Mouse (Mus musculus) midbrain, embryonic 10.5 days (tissue): Measurements from ENCODE around the gene Pcolce. TPM values are rescaled to one million over a fixed set of nuclear protein-coding genes. Genes with fewer than 3 reads are reported as not detected.

ENCODE experiments used
- DNase-seq: peaks from one replicate; pipeline ENCODE4 v3.0.0-alpha.2; 2017; ENCODE audit warnings: low spot score
- H3K27ac ChIP-seq: fragments of 300-500 bp; sonication (generic); replicated peaks from 2 replicates; pipeline ENCODE4 v1.5.1; 2016; ENCODE audit warnings: mild to moderate bottlenecking
- H3K27me3 ChIP-seq: fragments of 300-500 bp; sonication (generic); 2 replicates; pipeline ENCODE4 v1.6.1; 2016; ENCODE audit warnings: low read depth, mild to moderate bottlenecking; ENCODE audit not compliant: poor library complexity, severe bottlenecking
- H3K36me3 ChIP-seq: fragments of 300-500 bp; sonication (generic); 2 replicates; pipeline ENCODE4 v1.6.1; 2016; ENCODE audit warnings: mild to moderate bottlenecking, moderate library complexity
- H3K4me1 ChIP-seq: fragments of 300-500 bp; sonication (generic); 2 replicates; pipeline ENCODE4 v1.6.1; 2016
- H3K4me3 ChIP-seq: fragments of 300-500 bp; sonication (generic); 2 replicates; pipeline ENCODE4 v1.5.1; 2016; ENCODE audit warnings: mild to moderate bottlenecking, moderate library complexity
- H3K9me3 ChIP-seq: fragments of 300-500 bp; sonication (generic); replicated peaks from 2 replicates; pipeline ENCODE4 v1.6.1; 2016; ENCODE audit warnings: mild to moderate bottlenecking
- WGBS: fragments of 180-500 bp; shearing (Covaris S2); methylation state at CpG from one replicate; pipeline ENCODE4 v1.1.7; 2016; 5-methylcytosine and 5-hydroxymethylcytosine counted together
- polyA plus RNA-seq: library from polyadenylated mRNA; unstranded; fragments of >200 nt; fragmentation: Nextera tagmentation; extraction: Ambion mirVana; gene quantifications from 2 replicates; pipeline ENCODE4 v1.2.1, GENCODE M21; 2016

Gene Pcolce
- polyA plus RNA-seq, 1 experiment from 2014 or later, result 61.4 TPM

DNA sequence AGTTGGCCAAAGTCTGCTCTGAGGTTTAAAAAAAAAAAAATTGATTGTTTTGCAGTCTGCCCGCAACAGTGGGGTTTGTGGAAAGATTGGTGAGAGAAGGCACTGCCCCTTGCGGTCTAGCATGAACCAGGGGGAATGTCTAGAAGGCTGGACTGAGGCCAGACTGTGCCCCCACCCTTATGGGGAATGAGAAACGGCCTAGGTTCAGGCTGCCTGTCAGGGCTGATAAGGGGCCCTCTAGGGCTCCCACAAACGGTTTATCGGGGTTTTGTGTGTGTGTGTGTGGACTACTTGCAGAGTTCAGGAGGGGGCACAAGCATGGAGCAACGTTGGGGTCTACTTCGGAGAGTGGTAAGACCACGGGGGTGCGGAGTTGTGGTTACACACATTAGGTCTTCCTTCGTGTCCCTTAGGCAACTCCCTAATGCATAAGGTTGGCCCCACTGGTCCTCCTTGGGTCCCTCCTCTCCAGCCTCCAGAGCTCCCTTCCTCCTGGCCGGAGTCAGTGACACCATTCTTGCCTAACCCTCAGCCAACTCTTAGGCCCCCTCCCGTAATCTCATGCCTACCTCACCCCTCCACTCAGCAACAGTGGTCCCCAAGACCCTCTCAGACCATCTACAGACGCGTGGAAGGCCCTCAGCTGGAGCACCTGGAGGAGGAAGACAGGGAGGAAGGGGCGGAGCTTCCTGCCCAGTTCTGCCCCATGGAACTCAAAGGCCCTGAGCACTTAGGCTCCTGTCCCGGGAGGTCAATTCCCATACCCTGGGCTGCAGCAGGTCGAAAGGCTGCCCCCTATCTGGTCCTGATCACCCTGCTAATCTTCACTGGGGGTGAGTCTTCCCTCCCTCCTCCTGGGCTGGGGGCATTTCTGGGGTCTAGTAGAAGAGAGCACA is 42.6 kb downstream of the Pcolce start:
- peak overlapping the region; percentile 11; the same call in 1 of the 2 replicates for H3K4me3 ChIP-seq

DNA sequence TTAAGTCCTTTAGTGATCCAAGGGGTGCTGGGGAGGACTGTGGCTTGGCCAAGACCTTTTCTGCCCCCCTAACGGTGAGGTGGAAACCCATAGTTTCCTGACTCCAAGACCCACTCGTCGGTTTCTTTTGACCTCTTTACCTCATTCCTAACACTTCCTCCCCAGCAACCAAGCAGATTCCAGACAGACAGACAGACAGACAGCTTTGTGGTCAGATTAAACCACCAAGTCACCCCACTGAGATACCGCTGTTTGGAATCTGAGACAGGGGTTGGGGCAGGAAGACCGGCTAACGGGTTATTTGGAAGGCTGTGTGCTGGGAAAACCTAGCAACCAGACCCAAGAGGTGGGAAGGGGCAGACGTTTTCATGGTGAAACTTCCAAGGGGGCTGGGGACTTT is 43.4 kb downstream of the Pcolce start:
- H3K9me3 ChIP-seq, result no peaks in the 10 kb centered on the region
- 55% methylated on average over 7 of the region's 7 CpGs for WGBS
- H3K27me3 ChIP-seq, result peaks cover 21% of the 10 kb centered on the region
- DNase-seq, result no peak
- peaks cover 32% of the 10 kb centered on the region for H3K4me1 ChIP-seq
- H3K36me3 ChIP-seq, result no peaks in the 10 kb centered on the region
- H3K27ac ChIP-seq, result no peak overlapping the region
- H3K4me3 ChIP-seq, result no peak overlapping the region

More for the DNA sequence above, 42.6 kb downstream of the Pcolce start:
- H3K27me3 ChIP-seq, result peaks cover 22% of the 10 kb centered on the region
- peaks cover 24% of the 10 kb centered on the region for H3K4me1 ChIP-seq
- no peak for DNase-seq
- 85% methylated on average over 17 of the region's 17 CpGs for WGBS
- no peaks in the 10 kb centered on the region for H3K9me3 ChIP-seq
- H3K27ac ChIP-seq, result no peak overlapping the region
- no peaks in the 10 kb centered on the region for H3K36me3 ChIP-seq

DNA sequence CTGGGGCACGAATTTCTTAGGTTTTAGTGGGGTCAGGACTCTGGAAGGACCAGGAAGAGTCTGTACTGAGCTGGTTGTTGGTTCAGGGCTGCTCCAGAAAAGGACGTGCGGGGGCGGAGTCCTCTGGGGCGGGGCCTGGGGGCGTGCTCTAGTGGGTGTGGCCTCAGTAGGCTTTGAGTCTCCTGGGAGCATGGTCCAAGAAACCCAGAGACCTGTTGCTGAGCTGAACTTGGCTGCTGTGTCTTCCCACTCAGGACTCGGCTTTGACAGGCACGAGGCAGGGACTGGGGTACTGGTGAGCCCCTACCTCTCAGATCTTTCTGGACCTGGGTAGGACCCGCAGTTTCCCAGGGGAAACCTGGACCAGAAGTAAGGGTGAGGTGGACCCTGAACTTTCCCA is 43.9 kb downstream of the Pcolce start, which contains the start of gene Tfr2:
TSS of gene Tfr2 (plus strand) at position 176 of the 400 bp plus-strand sequence.
- H3K27ac ChIP-seq, result no peak within 1 kb of the TSS; the same call in 1 of the 2 replicates
- no peak for DNase-seq
- no peaks in the 10 kb centered on the region for H3K9me3 ChIP-seq
- H3K4me1 ChIP-seq, result peaks cover 32% of the 10 kb centered on the region
- no peaks in the 10 kb centered on the region for H3K36me3 ChIP-seq
- H3K27me3 ChIP-seq, result peaks cover 15% of the 10 kb centered on the region
- WGBS, result 44% methylated on average over 9 of the region's 9 CpGs
- H3K4me3 ChIP-seq, result no peak within 1 kb of the TSS

DNA sequence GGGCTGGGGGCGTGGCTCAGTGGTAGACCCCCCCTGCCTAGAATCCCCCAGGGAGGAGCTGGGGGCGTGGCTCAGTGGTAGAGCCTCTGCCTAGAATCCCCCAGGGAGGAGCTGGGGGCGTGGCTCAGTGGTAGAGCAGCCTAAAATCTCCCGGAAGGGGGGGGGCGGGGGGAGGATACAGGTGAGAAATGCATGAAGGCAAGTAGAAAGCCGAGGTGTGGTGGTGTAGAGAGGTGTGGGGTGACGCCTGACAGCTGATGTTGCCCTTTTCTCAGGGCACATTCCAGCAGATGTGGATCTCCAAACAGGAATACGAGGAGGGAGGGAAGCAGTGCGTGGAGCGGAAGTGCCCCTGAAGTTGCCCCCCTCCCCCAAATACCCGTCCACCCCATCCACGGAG is 44.6 kb downstream of the Pcolce start:
- Histone ChIP-seq H3K4me1 (peaks cover 26% of the 10 kb centered on the region), H3K27ac (no peak overlapping the region), H3K4me3 (no peak overlapping the region), H3K36me3 (no peaks in the 10 kb centered on the region), H3K9me3 (no peaks in the 10 kb centered on the region), H3K27me3 (peaks cover 9% of the 10 kb centered on the region)
- 76% methylated on average over 12 of the region's 12 CpGs for WGBS
- no peak for DNase-seq

DNA sequence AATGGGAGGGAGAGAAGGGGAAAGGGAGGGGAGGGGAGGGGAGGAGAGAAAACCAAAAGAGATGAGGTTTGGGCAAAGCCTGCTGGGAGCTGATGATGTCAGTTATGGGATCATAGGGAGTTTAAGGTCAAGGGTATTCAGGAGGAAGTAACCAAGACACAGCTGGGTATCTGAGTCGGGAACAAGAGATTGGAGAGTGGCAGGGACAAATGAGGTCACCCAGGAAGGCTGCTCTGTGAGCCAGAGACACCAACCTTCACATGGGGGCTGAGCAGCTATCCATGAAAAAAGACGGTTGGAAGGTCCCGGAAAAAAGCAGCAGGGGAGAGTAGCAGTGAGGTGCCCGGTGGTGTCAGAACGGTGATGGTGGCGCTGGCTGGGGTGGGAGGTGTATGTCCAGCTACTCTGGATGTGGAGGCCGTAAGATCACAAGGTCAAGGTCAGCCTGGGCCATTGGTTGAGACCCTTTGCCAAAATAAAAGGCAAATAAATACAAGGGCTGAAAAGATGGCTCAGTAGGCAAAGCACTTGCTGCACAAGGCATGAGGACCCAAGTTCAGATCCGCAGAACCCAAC is 45.3 kb downstream of the Pcolce start:
- Histone ChIP-seq H3K27me3 (0 out of 2 replicates have a peak, but pooled peaks cover 3% of the 10 kb centered on the region), H3K36me3 (no peaks in the 10 kb centered on the region), H3K4me3 (no peak overlapping the region), H3K9me3 (no peaks in the 10 kb centered on the region), H3K4me1 (peaks cover 24% of the 10 kb centered on the region), H3K27ac (no peak overlapping the region)
- no peak for DNase-seq
- 85% methylated on average over 8 of the region's 8 CpGs for WGBS

DNA sequence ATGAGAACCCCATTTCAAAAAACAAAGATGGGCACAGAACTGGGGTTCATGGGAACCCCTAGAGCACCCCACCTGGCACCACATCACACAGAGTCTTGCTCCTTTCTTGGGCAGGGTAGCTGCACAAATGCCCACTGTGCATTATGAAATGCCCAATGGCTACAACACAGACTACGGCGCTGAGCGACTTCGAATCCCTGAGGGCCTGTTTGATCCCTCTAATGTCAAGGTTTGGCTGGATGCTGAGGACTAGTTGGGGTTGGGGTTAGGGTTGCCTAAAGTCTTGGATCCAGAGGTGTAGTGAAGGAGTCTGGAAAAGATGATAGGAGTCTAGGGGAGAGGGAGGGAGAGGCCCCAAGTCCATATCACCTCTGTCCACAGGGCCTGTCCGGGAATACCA is 47.2 kb downstream of the Pcolce start:
- H3K27me3 ChIP-seq, result 0 out of 2 replicates have a peak, but pooled peaks cover 3% of the 10 kb centered on the region
- WGBS, result 96% methylated on average over 5 of the region's 5 CpGs
- H3K36me3 ChIP-seq, result no peaks in the 10 kb centered on the region
- peaks cover 24% of the 10 kb centered on the region for H3K4me1 ChIP-seq
- no peak overlapping the region for H3K27ac ChIP-seq
- H3K4me3 ChIP-seq, result no peak overlapping the region
- DNase-seq, result no peak
- no peaks in the 10 kb centered on the region for H3K9me3 ChIP-seq

DNA sequence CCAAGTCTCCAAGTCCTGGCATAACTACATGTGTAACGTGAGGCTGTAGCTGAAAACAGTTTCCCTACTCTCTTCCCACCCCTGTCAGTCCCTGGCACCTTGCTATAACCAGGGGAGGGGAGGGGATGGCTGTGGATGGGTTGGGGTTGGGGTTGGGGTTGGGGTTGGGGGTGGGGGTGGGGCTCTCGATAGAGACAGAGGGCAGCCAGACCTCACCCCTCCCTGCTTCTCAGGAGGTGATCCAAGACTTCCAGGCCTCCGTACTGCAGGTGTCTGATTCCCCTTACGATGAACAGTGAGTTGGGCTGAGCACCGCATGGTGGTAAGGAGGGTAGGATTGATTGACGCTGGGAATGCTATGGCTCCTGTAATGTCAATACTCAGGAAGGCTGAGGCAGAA is 47.8 kb downstream of the Pcolce start:
- Histone ChIP-seq H3K36me3 (no peaks in the 10 kb centered on the region), H3K4me1 (peaks cover 24% of the 10 kb centered on the region), H3K27me3 (0 out of 2 replicates have a peak, but pooled peaks cover 3% of the 10 kb centered on the region), H3K4me3 (no peak overlapping the region), H3K9me3 (no peaks in the 10 kb centered on the region), H3K27ac (no peak overlapping the region)
- DNase-seq, result no peak
- WGBS, result 73% methylated on average over 6 of the region's 6 CpGs

DNA sequence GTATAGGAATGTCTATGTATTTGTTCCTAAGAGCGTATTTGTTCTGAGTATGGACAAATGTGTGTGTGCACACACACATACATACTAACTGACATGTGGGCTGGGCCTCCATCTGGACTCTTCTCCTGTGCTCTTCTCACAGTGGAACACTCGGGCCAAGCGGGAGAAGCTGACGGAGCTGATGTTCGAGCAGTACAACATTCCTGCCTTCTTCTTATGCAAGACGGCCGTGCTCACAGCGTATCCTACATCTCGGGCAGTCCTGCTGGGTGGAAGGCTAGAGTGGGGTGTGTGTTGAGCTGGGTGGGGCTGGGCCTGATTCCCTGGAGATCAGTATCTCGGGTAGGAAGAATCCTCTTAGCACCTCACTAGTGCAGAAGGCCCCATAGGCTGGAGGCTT is 50.6 kb downstream of the Pcolce start:
- no peak for DNase-seq
- no peaks in the 10 kb centered on the region for H3K9me3 ChIP-seq

DNA sequence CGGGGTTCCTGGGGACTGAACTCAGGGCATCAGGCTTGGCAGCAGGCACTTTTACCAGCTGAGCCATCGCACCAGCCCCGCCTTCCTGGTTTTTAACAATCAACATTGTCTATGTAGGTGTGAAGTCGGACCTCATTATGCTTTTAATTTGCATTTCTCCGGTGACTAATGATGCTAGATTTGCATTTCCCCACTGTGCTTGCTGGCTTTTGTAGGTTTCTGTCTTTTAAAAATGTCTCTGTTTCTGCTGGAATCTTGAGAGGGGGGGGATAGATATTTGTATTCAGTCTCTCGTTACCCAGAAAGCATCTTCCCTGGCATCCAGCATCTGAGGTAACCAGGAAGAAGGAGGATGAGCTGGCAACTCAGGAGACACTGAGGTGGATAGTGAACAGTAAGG is 52.0 kb downstream of the Pcolce start:
- Histone ChIP-seq H3K27ac (no peak overlapping the region), H3K4me1 (peaks cover 10% of the 10 kb centered on the region), H3K9me3 (no peaks in the 10 kb centered on the region), H3K27me3 (no peaks in the 10 kb centered on the region), H3K36me3 (no peaks in the 10 kb centered on the region), H3K4me3 (no peak overlapping the region)
- 80% methylated on average over 6 of the region's 6 CpGs for WGBS
- DNase-seq, result no peak

More for the DNA sequence above, 50.6 kb downstream of the Pcolce start:
- 0 out of 2 replicates have a peak, but pooled peaks cover 3% of the 10 kb centered on the region for H3K27me3 ChIP-seq
- no peak overlapping the region for H3K27ac ChIP-seq
- H3K4me3 ChIP-seq, result no peak overlapping the region
- no peaks in the 10 kb centered on the region for H3K36me3 ChIP-seq
- peaks cover 12% of the 10 kb centered on the region for H3K4me1 ChIP-seq
- 76% methylated on average over 10 of the region's 10 CpGs for WGBS

Other genes starting within 250 kb of the Pcolce start
- gene Zan, start 136.7 kb downstream of the Pcolce start, polyA plus RNA-seq, result 0.07 and 0.09 TPM in 2 replicates
- gene Pop7, start 111.3 kb downstream of the Pcolce start, polyA plus RNA-seq, result 54.1 and 55.3 TPM in 2 replicates
- gene Gigyf1, start 95.2 kb downstream of the Pcolce start, polyA plus RNA-seq, result 15.1 and 16.4 TPM in 2 replicates
- 2.6 and 5.5 TPM in 2 replicates for gene Epo, start 80.5 kb downstream of the Pcolce start, polyA plus RNA-seq
- gene Gnb2, start 80.3 kb downstream of the Pcolce start, polyA plus RNA-seq, result 400 and 414 TPM in 2 replicates
- gene Actl6b, start 60.3 kb downstream of the Pcolce start, polyA plus RNA-seq, result 9.4 and 27.5 TPM in 2 replicates
- 1.9 and 2.2 TPM in 2 replicates for gene Tfr2, start 43.9 kb downstream of the Pcolce start, polyA plus RNA-seq
- gene Mospd3, start 12.7 kb downstream of the Pcolce start, polyA plus RNA-seq, result 14.0 and 19.4 TPM in 2 replicates
- 0.25 and 0.28 TPM in 2 replicates for gene Fbxo24, start 15.2 kb upstream of the Pcolce start, polyA plus RNA-seq
- gene Lrch4, start 15.3 kb upstream of the Pcolce start, polyA plus RNA-seq, result 27.2 and 32.7 TPM in 2 replicates
- gene Gm20605, start 15.4 kb upstream of the Pcolce start, polyA plus RNA-seq, result 14.0 and 15.4 TPM in 2 replicates
- gene Sap25, start 27.6 kb upstream of the Pcolce start, polyA plus RNA-seq, result 7.7 and 7.8 TPM in 2 replicates
- gene Irs3, start 31.9 kb upstream of the Pcolce start, polyA plus RNA-seq, result 0.36 and 0.48 TPM in 2 replicates
- 27.2 and 28.8 TPM in 2 replicates for gene Agfg2, start 70.9 kb upstream of the Pcolce start, polyA plus RNA-seq
- 5.1 and 8.4 TPM in 2 replicates for gene Nyap1, start 127.8 kb upstream of the Pcolce start, polyA plus RNA-seq
- gene Tsc22d4, start 131.9 kb upstream of the Pcolce start, polyA plus RNA-seq, result 75.6 and 75.8 TPM in 2 replicates
- gene Ppp1r35, start 165.1 kb upstream of the Pcolce start, polyA plus RNA-seq, result 62.6 and 63.9 TPM in 2 replicates
- 11.7 and 12.5 TPM in 2 replicates for gene Mepce, start 173.9 kb upstream of the Pcolce start, polyA plus RNA-seq
- gene Zcwpw1, start 174.0 kb upstream of the Pcolce start, polyA plus RNA-seq, result 13.8 and 16.1 TPM in 2 replicates
- gene Pilra, start 222.5 kb upstream of the Pcolce start, polyA plus RNA-seq, result 0.19 and 1.1 TPM in 2 replicates
- not detected in 2 replicates for gene Pilrb1, start 244.3 kb upstream of the Pcolce start, polyA plus RNA-seq